9 mouse cellular contexts compared by ENCODE assay signal in the genomic region with DNA sequence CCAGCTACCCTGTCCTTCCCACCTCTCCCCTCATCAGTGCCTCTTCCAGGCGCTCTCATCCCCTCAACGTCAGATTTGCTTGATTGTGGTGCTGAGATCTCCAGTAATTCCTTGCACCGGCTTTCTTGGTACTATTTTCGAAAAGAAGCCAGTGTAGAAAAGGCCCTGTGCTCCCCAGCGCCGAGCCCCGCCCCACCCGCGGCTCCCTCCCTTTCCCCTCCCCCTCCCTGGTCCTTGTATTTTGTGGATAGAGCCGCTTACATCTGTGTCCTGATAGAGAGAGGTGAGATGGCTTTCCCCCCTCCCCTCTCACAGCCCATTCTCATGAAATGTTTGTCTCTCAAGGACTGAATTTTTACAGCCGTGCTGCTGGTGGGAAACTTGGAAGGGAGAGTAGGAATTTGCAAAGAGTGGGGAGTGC.
A peak's percentile ranks its signal among the peaks of the same experiment; 100 is the strongest.
DNase-seq lines count a peak whose midpoint lies in the region; ATAC-seq and TF ChIP-seq lines count a peak whose summit lies in the region.
"Had no signal": no experiment of that assay in that cellular context is flagged by ENCODE, and none has a peak within 500 bp of the region (broad histone marks: within the 10 kb centered on the region; RNA-seq: fewer than 3 reads in every experiment).

No protein-coding gene starts in this region.

- no peaks in the 10 kb centered on the region for H3K27me3 ChIP-seq in liver, postnatal 0 days (ENCODE audit: insufficient read depth, low read length)
- no peaks in the 10 kb centered on the region for H3K27me3 ChIP-seq in limb, embryonic 11.5 days (ENCODE audit: control insufficient read depth, insufficient read depth, low read length)
- H3K27me3 ChIP-seq in stomach, embryonic 14.5 days (ENCODE audit: control insufficient read depth, insufficient read depth, low read length): no peaks in the 10 kb centered on the region

- WGBS in liver, postnatal 0 days (ENCODE audit: insufficient replicate concordance): 22% methylated on average over 11 of the region's 11 CpGs
- whole genome bisulfite sequencing in limb, embryonic 11.5 days: 2% methylated on average over 11 of the region's 11 CpGs
- WGBS in stomach, embryonic 14.5 days: 6% methylated on average over 11 of the region's 11 CpGs

- H3K9me3 ChIP-seq in liver, postnatal 0 days (ENCODE audit: low read length): no peaks in the 10 kb centered on the region; the same call in 1 of the 2 replicates
- H3K9me3 ChIP-seq in limb, embryonic 11.5 days (ENCODE audit: control insufficient read depth, low read length): no peaks in the 10 kb centered on the region
- no peaks in the 10 kb centered on the region for H3K9me3 ChIP-seq in stomach, embryonic 14.5 days (ENCODE audit: control insufficient read depth, low read depth, low read length)

- DNase-seq in liver: peak; percentile 15
- DNase-seq in liver, postnatal 0 days: no peak
- DNase-seq in heart, adult 18-20 months: peak; percentile 16 to 17
- DNase-seq in limb, embryonic 11.5 days (ENCODE audit: low spot score): peak; percentile 60
- DNase-seq in thymus, postnatal 36 days: no peak
- DNase-seq in left cerebral cortex, postnatal 36 days (ENCODE audit: low spot score in 2 of 2): no peak

- intact Hi-C loops in left cerebral cortex, postnatal 36 days (cut with DNase I): no loop called here

- no peak for TF ChIP-seq EP300 in liver, postnatal 0 days (IDR thresholded peaks at IDR 0.05; ENCODE audit: low read depth)

- TF ChIP-seq CTCF in liver, postnatal 0 days (IDR thresholded peaks at IDR 0.05; ENCODE audit: low read depth): no peak

- H3K27ac ChIP-seq in liver, postnatal 0 days (ENCODE audit: low read depth): no peak overlapping the region
- H3K27ac ChIP-seq in limb, embryonic 11.5 days (replicated peaks; ENCODE audit: low read depth, low read length): no peak overlapping the region
- peak overlapping the region; percentile 62; the same call in 1 of the 2 replicates for H3K27ac ChIP-seq in stomach, embryonic 14.5 days (ENCODE audit: low read length)

- H3K4me1 ChIP-seq in liver, postnatal 0 days (ENCODE audit: insufficient read depth): no peaks in the 10 kb centered on the region
- H3K4me1 ChIP-seq in limb, embryonic 11.5 days (ENCODE audit: control insufficient read depth, insufficient read depth, low read length): peaks cover 21% of the 10 kb centered on the region
- peaks cover 36% of the 10 kb centered on the region for H3K4me1 ChIP-seq in stomach, embryonic 14.5 days (ENCODE audit: control insufficient read depth, insufficient read depth, low read length)

- H3K9ac ChIP-seq in liver, postnatal 0 days (replicated peaks): no peak overlapping the region
- H3K9ac ChIP-seq in limb, embryonic 11.5 days (ENCODE audit: low read length): peak overlapping the region; percentile 28; the same call in 1 of the 2 replicates
- H3K9ac ChIP-seq in stomach, embryonic 14.5 days (replicated peaks; ENCODE audit: low read depth, low read length): no peak overlapping the region

- H3K4me3 ChIP-seq in liver, postnatal 0 days (ENCODE audit: low read depth, low read length): no peak overlapping the region
- H3K4me3 ChIP-seq in limb, embryonic 11.5 days (ENCODE audit: low read depth, low read length): no peak overlapping the region
- no peak overlapping the region for H3K4me3 ChIP-seq in stomach, embryonic 14.5 days (ENCODE audit: low read depth, low read length)

- no peak for ATAC-seq in liver, postnatal 0 days
- ATAC-seq in limb, embryonic 11.5 days (ENCODE audit: insufficient number of reproducible peaks, low FRiP score, low TSS enrichment, low read depth): peak; percentile 57; the same call in 1 of the 2 replicates
- ATAC-seq in stomach, embryonic 14.5 days (ENCODE audit: insufficient number of reproducible peaks, insufficient read depth, low FRiP score, low read depth): peak; percentile 35; the same call in 1 of the 2 replicates
- ATAC-seq in granulocyte monocyte progenitor cell, adult 5-6 weeks (replicated peaks; ENCODE audit: poor library complexity, severe bottlenecking): no peak
- ATAC-seq: Patski had no signal

- H3K36me3 ChIP-seq in liver, postnatal 0 days (replicated peaks; ENCODE audit: insufficient read depth, low read length): no peaks in the 10 kb centered on the region
- no peaks in the 10 kb centered on the region for H3K36me3 ChIP-seq in limb, embryonic 11.5 days (ENCODE audit: control insufficient read depth, insufficient read depth, low read length)
- H3K36me3 ChIP-seq in stomach, embryonic 14.5 days (ENCODE audit: control insufficient read depth, insufficient read depth, low read length): no peaks in the 10 kb centered on the region

- H3K4me2 ChIP-seq in liver, postnatal 0 days (ENCODE audit: low read depth, low read length): no peak overlapping the region
- H3K4me2 ChIP-seq in limb, embryonic 11.5 days (ENCODE audit: low read depth, severe bottlenecking): peak overlapping the region; percentile 20; the same call in 1 of the 2 replicates
- H3K4me2 ChIP-seq in stomach, embryonic 14.5 days (replicated peaks; ENCODE audit: low read depth, low read length): peak overlapping the region; percentile 2; the same call in 1 of the 2 replicates

Comparison
In these comparisons a context has a peak if more than half of its experiments do, and no peak if none do; other contexts are left out.
1. DNase-seq: peak in liver (single experiment), heart, adult 18-20 months (2 of 2) and limb, embryonic 11.5 days (single experiment); none in liver, postnatal 0 days (single experiment), thymus, postnatal 36 days (0 of 2) and left cerebral cortex, postnatal 36 days (0 of 2).
2. ATAC-seq: peak in limb, embryonic 11.5 days (single experiment) and stomach, embryonic 14.5 days (single experiment); none in liver, postnatal 0 days (single experiment) and granulocyte monocyte progenitor cell, adult 5-6 weeks (single experiment).